Mouse (Mus musculus): ENCODE measurements around the gene Tas2r143. TPM values are rescaled to one million over a fixed set of nuclear protein-coding genes. Genes with fewer than 3 reads are reported as not detected.

The Tas2r143 gene
- polyA plus RNA-seq (2014; fragmentation: Nextera tagmentation; extraction: Ambion mirVana) = not detected in 2 replicates

DNA sequence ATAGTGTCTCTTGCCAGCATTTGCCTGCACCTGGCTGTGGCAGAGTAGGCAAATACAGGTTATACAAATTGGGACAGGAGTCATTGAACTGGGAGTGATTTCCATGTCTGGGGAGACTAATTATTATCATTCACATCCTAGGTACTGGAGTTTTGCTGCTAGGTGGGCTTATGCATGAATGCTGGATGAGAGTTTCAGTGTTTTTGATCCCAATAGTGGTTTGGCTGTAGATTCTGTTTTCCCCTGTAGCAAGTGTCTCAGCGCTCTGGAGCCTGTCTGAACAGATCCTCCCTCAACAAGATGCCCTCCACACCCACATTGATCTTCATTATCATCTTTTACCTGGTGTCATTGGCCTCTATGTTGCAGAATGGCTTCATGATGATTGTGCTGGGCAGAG lies at the start of gene Tas2r143:
Tas2r143 (plus strand) TSS at position 301 of the 400 bp plus-strand sequence.
- Histone ChIP-seq H3K36me3 (ENCODE audit: control insufficient read depth, insufficient read depth, low read length) (no peaks in the 10 kb centered on the region), H3K27me3 (ENCODE audit: control insufficient read depth, insufficient read depth, low read length) (no peaks in the 10 kb centered on the region), H3K9me3 (ENCODE audit: control insufficient read depth, low read length) (no peaks in the 10 kb centered on the region), H3K27ac (ENCODE audit: low read depth, low read length) (no peak within 1 kb of the TSS), H3K4me1 (replicated peaks; ENCODE audit: control insufficient read depth, insufficient read depth, low read length) (no peaks in the 10 kb centered on the region), H3K4me2 (ENCODE audit: low read depth, low read length, severe bottlenecking) (no peak within 1 kb of the TSS), H3K4me3 (ENCODE audit: low read depth, low read length) (no peak within 1 kb of the TSS), H3K9ac (ENCODE audit: low read length) (no peak within 1 kb of the TSS)
- DNase-seq (ENCODE audit: low spot score) = no peak
- no peak for ATAC-seq (replicated peaks; ENCODE audit: low FRiP score)
- 74% methylated on average over 1 of the region's 1 CpGs for WGBS

DNA sequence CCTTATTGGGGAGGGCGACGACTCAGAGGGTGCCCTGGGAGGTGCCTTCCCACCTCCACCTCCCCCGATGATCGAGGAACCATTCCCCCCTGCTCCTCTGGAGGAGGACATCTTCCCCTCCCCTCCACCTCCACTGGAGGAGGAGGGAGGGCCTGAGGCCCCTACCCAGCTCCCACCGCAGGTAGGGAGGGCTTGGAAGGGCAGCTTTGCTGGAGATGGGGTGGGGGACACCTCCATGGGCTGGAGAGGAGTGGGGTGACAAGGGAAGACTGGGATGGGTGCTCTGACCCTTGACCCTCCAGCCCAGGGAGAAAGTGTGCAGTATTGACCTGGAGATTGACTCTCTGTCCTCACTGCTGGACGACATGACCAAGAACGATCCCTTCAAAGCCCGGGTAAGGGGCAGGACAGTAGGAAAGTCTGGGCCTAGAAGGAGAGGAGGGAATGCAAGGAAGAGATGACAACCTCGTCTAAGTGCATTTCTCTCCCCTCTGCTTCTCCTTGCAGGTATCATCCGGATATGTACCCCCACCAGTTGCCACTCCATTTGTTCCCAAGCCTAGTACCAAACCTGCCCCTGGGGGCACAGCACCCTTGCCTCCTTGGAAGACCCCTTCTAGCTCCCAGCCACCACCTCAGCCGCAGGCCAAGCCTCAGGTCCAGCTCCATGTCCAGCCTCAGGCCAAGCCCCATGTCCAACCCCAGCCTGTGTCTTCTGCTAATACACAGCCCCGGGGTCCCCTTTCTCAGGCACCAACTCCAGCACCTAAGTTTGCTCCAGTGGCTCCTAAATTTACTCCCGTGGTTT lies 48.9 kb upstream of the Tas2r143 start:
- H3K4me3 ChIP-seq (ENCODE audit: low read depth, low read length) = peak overlapping the region; percentile 77
- 47% methylated on average over 13 of the region's 13 CpGs for WGBS
- peaks cover 3% of the 10 kb centered on the region; the same call in 1 of the 2 replicates for H3K36me3 ChIP-seq (ENCODE audit: control insufficient read depth, insufficient read depth, low read length)
- H3K27me3 ChIP-seq (ENCODE audit: control insufficient read depth, insufficient read depth, low read length) = no peaks in the 10 kb centered on the region
- ATAC-seq (replicated peaks; ENCODE audit: low FRiP score) (no peak), DNase-seq (ENCODE audit: low spot score) (peak; percentile 64)
- H3K4me1 ChIP-seq (replicated peaks; ENCODE audit: control insufficient read depth, insufficient read depth, low read length) = peaks cover 5% of the 10 kb centered on the region
- H3K9ac ChIP-seq (ENCODE audit: low read length) = peak overlapping the region; percentile 89
- no peaks in the 10 kb centered on the region for H3K9me3 ChIP-seq (ENCODE audit: control insufficient read depth, low read length)
- H3K4me2 ChIP-seq (ENCODE audit: low read depth, low read length, severe bottlenecking) = peak overlapping the region; percentile 77
- H3K27ac ChIP-seq (ENCODE audit: low read depth, low read length) = no peak overlapping the region

DNA sequence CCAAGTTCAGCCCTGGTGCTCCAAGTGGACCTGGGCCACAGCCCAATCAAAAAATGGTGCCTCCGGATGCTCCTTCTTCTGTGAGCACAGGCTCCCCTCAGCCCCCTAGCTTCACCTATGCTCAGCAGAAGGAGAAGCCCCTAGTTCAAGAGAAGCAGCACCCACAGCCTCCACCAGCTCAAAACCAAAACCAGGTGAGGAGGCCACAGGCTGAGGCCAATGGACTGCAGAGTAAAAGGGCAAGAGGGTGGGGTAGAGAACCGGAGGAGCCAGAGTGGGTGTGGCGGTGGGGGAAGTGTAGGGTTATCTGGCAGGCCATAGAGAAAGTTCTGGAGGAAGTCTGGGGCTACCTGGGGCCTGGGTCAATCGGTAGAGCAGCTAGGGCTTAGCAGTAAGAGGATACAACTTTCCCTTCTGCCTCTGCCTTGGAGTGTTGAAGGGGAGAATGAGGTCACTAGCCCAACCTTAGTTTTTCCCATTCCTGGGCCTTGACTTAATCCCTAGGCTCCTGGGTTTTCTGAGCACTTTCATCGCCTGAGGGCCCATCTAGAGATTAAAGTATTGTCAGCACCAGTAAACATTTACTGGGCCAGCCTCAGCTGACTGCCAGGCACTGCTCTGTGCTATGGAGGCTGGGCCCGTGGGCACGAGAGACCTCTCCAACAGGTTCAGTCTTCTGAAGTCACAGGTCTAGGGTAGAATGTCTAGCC lies 48.1 kb upstream of the Tas2r143 start:
- Histone ChIP-seq H3K27ac (ENCODE audit: low read depth, low read length) (no peak overlapping the region), H3K36me3 (ENCODE audit: control insufficient read depth, insufficient read depth, low read length) (peaks cover 6% of the 10 kb centered on the region; the same call in 1 of the 2 replicates), H3K9me3 (ENCODE audit: control insufficient read depth, low read length) (no peaks in the 10 kb centered on the region), H3K4me3 (ENCODE audit: low read depth, low read length) (no peak overlapping the region), H3K4me1 (replicated peaks; ENCODE audit: control insufficient read depth, insufficient read depth, low read length) (peaks cover 5% of the 10 kb centered on the region), H3K9ac (ENCODE audit: low read length) (no peak overlapping the region), H3K4me2 (ENCODE audit: low read depth, low read length, severe bottlenecking) (no peak overlapping the region), H3K27me3 (ENCODE audit: control insufficient read depth, insufficient read depth, low read length) (no peaks in the 10 kb centered on the region)
- 90% methylated on average over 7 of the region's 7 CpGs for WGBS
- DNase-seq (ENCODE audit: low spot score) (no peak), ATAC-seq (replicated peaks; ENCODE audit: low FRiP score) (no peak)

DNA sequence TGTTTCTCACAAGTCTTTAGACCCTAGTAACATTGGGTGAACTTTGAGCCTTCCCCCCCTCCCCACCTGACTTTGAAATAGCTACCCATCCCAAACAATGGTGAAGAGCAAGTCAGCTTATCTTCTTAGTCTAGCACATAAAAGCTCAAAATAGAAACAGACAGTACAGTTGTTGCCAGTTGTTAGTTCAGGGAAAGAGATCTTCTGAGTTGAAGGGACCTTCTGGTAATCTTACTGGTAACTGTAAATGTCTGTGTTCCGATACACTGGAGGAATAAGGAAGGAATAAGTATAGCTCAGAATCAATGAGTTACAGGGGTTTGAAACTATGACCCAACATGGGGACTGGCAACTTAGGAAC lies 47.6 kb upstream of the Tas2r143 start:
- no peaks in the 10 kb centered on the region for H3K27me3 ChIP-seq (ENCODE audit: control insufficient read depth, insufficient read depth, low read length)
- H3K36me3 ChIP-seq (ENCODE audit: control insufficient read depth, insufficient read depth, low read length) = peaks cover 6% of the 10 kb centered on the region; the same call in 1 of the 2 replicates
- H3K9me3 ChIP-seq (ENCODE audit: control insufficient read depth, low read length) = no peaks in the 10 kb centered on the region
- ATAC-seq (replicated peaks; ENCODE audit: low FRiP score) (no peak), DNase-seq (ENCODE audit: low spot score) (no peak)
- H3K4me2 ChIP-seq (ENCODE audit: low read depth, low read length, severe bottlenecking) = no peak overlapping the region
- H3K9ac ChIP-seq (ENCODE audit: low read length) = no peak overlapping the region
- peaks cover 5% of the 10 kb centered on the region for H3K4me1 ChIP-seq (replicated peaks; ENCODE audit: control insufficient read depth, insufficient read depth, low read length)
- WGBS = 95% methylated on average over 1 of the region's 1 CpGs
- no peak overlapping the region for H3K4me3 ChIP-seq (ENCODE audit: low read depth, low read length)
- no peak overlapping the region for H3K27ac ChIP-seq (ENCODE audit: low read depth, low read length)

DNA sequence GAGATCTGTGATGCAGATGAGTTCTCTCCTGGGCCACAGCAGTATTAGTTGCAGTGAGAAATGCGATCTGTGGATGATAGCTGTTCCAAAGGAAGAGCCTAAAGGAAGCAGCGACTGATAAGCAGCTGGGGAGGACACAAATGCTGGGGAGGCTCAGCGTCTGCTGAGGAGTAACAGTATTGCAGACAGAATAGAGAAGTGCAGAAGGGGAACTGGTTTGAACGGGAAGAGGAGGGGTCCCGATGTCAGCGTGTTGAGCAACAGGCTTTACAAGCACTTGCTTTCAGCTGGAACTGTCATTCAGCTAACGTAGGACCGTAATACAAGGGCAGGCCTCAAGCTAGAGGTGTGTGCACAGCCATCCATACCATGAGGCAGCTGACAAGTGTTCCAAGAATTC lies 46.9 kb upstream of the Tas2r143 start:
- H3K4me3 ChIP-seq (ENCODE audit: low read depth, low read length) = no peak overlapping the region
- no peak overlapping the region for H3K27ac ChIP-seq (ENCODE audit: low read depth, low read length)
- no peak overlapping the region for H3K9ac ChIP-seq (ENCODE audit: low read length)
- no peak for ATAC-seq (replicated peaks; ENCODE audit: low FRiP score)
- DNase-seq (ENCODE audit: low spot score) = no peak
- WGBS = 84% methylated on average over 8 of the region's 8 CpGs
- H3K4me1 ChIP-seq (replicated peaks; ENCODE audit: control insufficient read depth, insufficient read depth, low read length) = peaks cover 5% of the 10 kb centered on the region
- H3K4me2 ChIP-seq (ENCODE audit: low read depth, low read length, severe bottlenecking) = no peak overlapping the region
- no peaks in the 10 kb centered on the region for H3K9me3 ChIP-seq (ENCODE audit: control insufficient read depth, low read length)
- peaks cover 8% of the 10 kb centered on the region; the same call in 1 of the 2 replicates for H3K36me3 ChIP-seq (ENCODE audit: control insufficient read depth, insufficient read depth, low read length)
- H3K27me3 ChIP-seq (ENCODE audit: control insufficient read depth, insufficient read depth, low read length) = no peaks in the 10 kb centered on the region

DNA sequence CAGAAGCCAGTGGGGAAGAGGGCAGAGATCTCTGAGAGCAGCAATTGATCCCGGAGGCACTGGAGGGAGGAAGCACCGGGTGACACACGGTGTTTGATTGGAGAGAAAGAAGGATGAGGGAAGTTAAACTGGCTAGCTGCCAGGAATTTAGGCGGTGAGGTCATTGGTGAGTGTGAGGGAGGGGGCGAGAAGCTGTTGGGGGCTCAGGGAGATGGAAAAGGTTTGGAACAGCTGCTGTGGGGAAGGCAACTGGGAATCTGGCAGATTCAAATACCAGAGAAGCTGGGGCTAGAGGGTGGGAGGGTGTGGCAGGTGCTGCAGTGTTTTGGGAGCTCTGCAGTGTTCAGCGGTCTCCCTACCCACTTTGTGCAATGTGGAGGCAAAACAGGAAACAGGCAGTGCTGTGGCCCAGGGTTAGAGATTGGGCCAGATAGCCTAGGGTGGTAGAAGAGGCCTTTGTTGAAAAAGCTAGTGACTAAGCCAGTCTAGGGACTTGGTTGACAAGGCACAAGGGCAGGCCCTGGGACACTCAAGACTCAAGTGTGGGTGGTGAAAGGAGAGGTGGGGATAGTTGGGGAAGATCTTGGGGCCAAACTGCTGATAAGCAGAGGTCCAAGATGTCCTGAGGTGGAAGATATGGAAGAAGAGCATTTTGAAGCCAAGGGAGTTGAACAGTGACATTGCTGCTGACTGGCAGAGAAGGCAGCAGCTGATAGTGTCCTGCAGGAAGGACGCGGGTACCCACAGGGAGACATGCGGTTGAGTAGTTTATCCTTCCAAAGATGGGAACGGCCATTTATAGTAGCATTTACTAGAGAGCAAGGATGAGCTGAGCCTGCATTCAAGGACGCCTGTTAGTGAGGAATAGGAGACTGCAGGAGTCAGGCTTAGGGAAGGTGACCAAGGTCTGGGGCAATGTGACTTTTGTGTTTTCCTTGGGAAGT lies 45.7 kb upstream of the Tas2r143 start:
- H3K36me3 ChIP-seq (ENCODE audit: control insufficient read depth, insufficient read depth, low read length) = peaks cover 8% of the 10 kb centered on the region; the same call in 1 of the 2 replicates

DNA sequence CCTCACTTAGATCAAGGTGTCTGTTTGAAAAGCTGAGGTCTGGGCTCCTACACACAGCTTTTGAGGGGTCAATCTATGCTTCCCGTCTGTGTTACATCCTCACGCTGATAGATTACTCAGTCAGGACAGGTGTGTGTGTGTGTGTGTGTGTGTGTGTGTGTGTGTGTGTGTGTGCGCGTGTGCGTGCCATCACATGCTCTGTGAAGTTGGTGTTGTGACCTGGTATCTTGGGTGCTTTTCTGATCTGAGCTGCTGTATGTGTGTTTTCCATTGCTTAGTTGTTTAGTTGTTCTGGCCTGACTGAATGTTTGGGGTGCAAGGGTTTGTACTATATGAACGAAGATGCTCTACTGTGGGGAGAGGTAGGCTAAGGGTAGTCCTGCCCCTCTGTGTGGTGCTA lies 44.7 kb upstream of the Tas2r143 start:
- Histone ChIP-seq H3K4me1 (replicated peaks; ENCODE audit: control insufficient read depth, insufficient read depth, low read length) (peaks cover 2% of the 10 kb centered on the region; the same call in 1 of the 2 replicates), H3K36me3 (ENCODE audit: control insufficient read depth, insufficient read depth, low read length) (peaks cover 8% of the 10 kb centered on the region; the same call in 1 of the 2 replicates), H3K27me3 (ENCODE audit: control insufficient read depth, insufficient read depth, low read length) (no peaks in the 10 kb centered on the region), H3K9me3 (ENCODE audit: control insufficient read depth, low read length) (no peaks in the 10 kb centered on the region), H3K4me2 (ENCODE audit: low read depth, low read length, severe bottlenecking) (no peak overlapping the region), H3K27ac (ENCODE audit: low read depth, low read length) (no peak overlapping the region), H3K9ac (ENCODE audit: low read length) (no peak overlapping the region), H3K4me3 (ENCODE audit: low read depth, low read length) (no peak overlapping the region)
- DNase-seq (ENCODE audit: low spot score) (no peak), ATAC-seq (replicated peaks; ENCODE audit: low FRiP score) (no peak)
- 93% methylated on average over 6 of the region's 6 CpGs for WGBS

More for the DNA sequence above, 45.7 kb upstream of the Tas2r143 start:
- peaks cover 2% of the 10 kb centered on the region; the same call in 1 of the 2 replicates for H3K4me1 ChIP-seq (replicated peaks; ENCODE audit: control insufficient read depth, insufficient read depth, low read length)
- H3K27ac ChIP-seq (ENCODE audit: low read depth, low read length) = no peak overlapping the region
- WGBS = 79% methylated on average over 11 of the region's 11 CpGs
- DNase-seq (ENCODE audit: low spot score) (no peak), ATAC-seq (replicated peaks; ENCODE audit: low FRiP score) (no peak)
- H3K4me2 ChIP-seq (ENCODE audit: low read depth, low read length, severe bottlenecking) = no peak overlapping the region
- no peaks in the 10 kb centered on the region for H3K27me3 ChIP-seq (ENCODE audit: control insufficient read depth, insufficient read depth, low read length)
- H3K4me3 ChIP-seq (ENCODE audit: low read depth, low read length) = no peak overlapping the region
- H3K9ac ChIP-seq (ENCODE audit: low read length) = no peak overlapping the region
- H3K9me3 ChIP-seq (ENCODE audit: control insufficient read depth, low read length) = no peaks in the 10 kb centered on the region
